Mouse (Mus musculus) forebrain, embryonic 12.5 days (tissue): ENCODE results near the gene Olfr1393. TPM values are rescaled to one million over a fixed set of nuclear protein-coding genes. Genes with fewer than 3 reads are reported as not detected.

ENCODE experiments used
- ATAC-seq: fragments of 200-750 bp; cut with Nextera tagmentation; 2 replicates; pipeline ENCODE4 v1.8.0; 2017; ENCODE audit warnings: moderate TSS enrichment; ENCODE audit not compliant: low FRiP score
- H3K27ac ChIP-seq: fragments of 300-500 bp; sonication (generic); 2 replicates; pipeline ENCODE4 v1.5.1; 2016; ENCODE audit warnings: mild to moderate bottlenecking
- H3K27me3 ChIP-seq: fragments of 300-500 bp; sonication (generic); 2 replicates; pipeline ENCODE4 v1.6.1; 2016; ENCODE audit warnings: mild to moderate bottlenecking
- H3K36me3 ChIP-seq: fragments of 300-500 bp; sonication (generic); replicated peaks from 2 replicates; pipeline ENCODE4 v1.6.1; 2016; ENCODE audit warnings: mild to moderate bottlenecking
- H3K4me1 ChIP-seq: fragments of 300-500 bp; sonication (generic); 2 replicates; pipeline ENCODE4 v1.6.1; 2016
- H3K4me2 ChIP-seq: fragments of 300-500 bp; sonication (generic); 2 replicates; pipeline ENCODE4 v1.6.1; 2016; ENCODE audit warnings: mild to moderate bottlenecking, moderate library complexity
- H3K4me3 ChIP-seq: fragments of 300-500 bp; sonication (generic); replicated peaks from 2 replicates; pipeline ENCODE4 v1.5.1; 2016; ENCODE audit warnings: mild to moderate bottlenecking
- H3K9ac ChIP-seq: fragments of 300-500 bp; sonication (generic); 2 replicates; pipeline ENCODE4 v1.6.1; 2016; ENCODE audit warnings: mild to moderate bottlenecking
- H3K9me3 ChIP-seq: fragments of 300-500 bp; sonication (generic); 2 replicates; pipeline ENCODE4 v1.6.1; 2016
- WGBS: fragments of 180-500 bp; shearing (Covaris S2); methylation state at CpG from one replicate; pipeline ENCODE4 v1.1.7; 2016; 5-methylcytosine and 5-hydroxymethylcytosine counted together
- polyA plus RNA-seq: library from polyadenylated mRNA; unstranded; fragments of >200 nt; fragmentation: Nextera tagmentation; extraction: Ambion mirVana; gene quantifications from 2 replicates; pipeline ENCODE4 v1.2.1, GENCODE M21; 2016

The Olfr1393 gene
- polyA plus RNA-seq, 1 experiment from 2014 or later, result 0.18 TPM

DNA sequence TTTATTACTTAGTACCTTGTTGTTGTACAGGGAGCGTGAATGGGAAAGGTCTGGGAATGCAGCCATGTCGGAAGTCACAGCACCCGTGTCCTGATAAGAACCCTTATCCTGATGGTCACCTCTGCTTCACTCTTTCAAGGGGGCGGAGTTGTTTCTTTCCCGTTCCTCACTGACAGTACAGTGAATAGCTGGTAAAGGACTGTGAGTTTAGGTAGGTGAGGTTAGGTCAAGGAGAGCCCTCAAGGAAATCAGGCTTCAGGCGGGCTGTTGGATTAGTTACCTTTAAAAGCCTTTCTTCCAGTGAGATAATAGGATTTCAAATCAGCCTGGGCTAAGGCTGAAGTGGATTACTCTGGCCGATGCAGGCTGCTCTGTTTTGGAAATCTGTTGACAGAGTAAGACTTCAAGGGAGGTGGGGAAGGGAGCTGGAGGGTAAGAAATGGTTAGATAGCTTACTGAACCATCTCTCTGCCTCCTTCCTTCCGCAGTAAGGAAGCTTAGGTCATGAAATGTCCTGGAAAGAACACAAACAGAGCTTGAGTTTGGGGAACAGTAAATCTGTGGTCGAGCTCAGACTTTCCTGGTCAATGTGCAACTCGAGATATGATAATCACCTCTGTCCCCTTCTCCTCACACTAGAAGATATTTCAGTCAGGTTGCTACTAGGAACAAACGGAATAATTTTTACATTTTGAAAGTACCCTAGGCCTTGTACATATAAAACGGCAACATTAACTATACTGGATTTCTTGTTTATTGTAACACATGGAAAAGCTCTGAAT lies 32.3 kb upstream of the Olfr1393 start:
- Histone ChIP-seq H3K4me3 (no peak overlapping the region), H3K36me3 (no peaks in the 10 kb centered on the region), H3K27me3 (no peaks in the 10 kb centered on the region), H3K4me1 (peaks cover 42% of the 10 kb centered on the region), H3K4me2 (peak overlapping the region; percentile 60), H3K27ac (no peak overlapping the region), H3K9ac (no peak overlapping the region), H3K9me3 (no peaks in the 10 kb centered on the region)
- WGBS, result 24% methylated on average over 12 of the region's 12 CpGs
- ATAC-seq, result no peak

DNA sequence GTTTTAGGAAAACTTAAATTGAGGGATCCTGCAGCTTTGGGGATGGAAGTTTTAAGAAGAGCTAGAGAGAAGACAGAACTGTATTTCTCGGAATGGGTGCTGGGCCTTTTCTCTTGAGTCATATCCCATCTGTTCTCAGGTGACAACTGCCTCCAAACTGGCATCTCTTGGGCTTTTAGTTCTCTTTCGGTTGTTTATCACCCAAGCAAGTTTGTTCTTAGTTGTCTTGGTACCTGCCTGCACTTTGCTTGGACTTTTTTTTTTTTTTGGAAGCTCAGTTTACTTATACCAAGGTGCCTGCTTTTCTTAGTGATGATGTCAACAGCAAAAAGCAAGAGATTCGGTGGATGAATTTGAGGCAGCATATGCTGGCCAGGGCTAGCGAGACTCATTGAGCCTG lies 31.6 kb upstream of the Olfr1393 start:
- Histone ChIP-seq H3K27ac (no peak overlapping the region), H3K4me3 (no peak overlapping the region), H3K9me3 (no peaks in the 10 kb centered on the region), H3K4me1 (peaks cover 49% of the 10 kb centered on the region), H3K36me3 (no peaks in the 10 kb centered on the region), H3K27me3 (no peaks in the 10 kb centered on the region), H3K9ac (no peak overlapping the region; the same call in 1 of the 2 replicates), H3K4me2 (no peak overlapping the region)
- no peak for ATAC-seq
- 89% methylated on average over 4 of the region's 4 CpGs for WGBS

DNA sequence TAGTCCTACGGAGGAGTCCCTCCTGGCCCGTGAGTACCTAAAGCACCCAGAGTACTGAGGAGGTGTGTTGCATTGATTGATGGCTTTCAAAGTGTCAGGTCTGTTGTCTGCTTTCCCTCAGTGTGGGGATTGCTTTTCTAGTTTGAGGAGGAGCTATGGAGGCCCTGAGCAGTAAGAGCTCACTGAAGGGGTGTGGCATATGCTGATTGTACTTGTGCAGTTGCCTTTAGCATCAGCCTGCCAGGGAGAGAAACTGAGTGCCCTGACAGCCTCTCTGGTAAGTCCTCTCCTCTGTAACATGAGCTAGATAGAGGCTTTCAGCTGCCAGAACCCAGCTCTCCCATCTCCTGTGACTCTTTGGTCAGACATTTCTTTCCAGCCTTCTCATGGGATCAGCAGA lies 30.8 kb upstream of the Olfr1393 start:
- Histone ChIP-seq H3K4me2 (no peak overlapping the region), H3K4me3 (no peak overlapping the region), H3K4me1 (peaks cover 56% of the 10 kb centered on the region), H3K27me3 (no peaks in the 10 kb centered on the region), H3K9me3 (no peaks in the 10 kb centered on the region), H3K9ac (no peak overlapping the region; the same call in 1 of the 2 replicates), H3K36me3 (no peaks in the 10 kb centered on the region), H3K27ac (no peak overlapping the region)
- ATAC-seq, result no peak
- 86% methylated on average over 2 of the region's 2 CpGs for WGBS

DNA sequence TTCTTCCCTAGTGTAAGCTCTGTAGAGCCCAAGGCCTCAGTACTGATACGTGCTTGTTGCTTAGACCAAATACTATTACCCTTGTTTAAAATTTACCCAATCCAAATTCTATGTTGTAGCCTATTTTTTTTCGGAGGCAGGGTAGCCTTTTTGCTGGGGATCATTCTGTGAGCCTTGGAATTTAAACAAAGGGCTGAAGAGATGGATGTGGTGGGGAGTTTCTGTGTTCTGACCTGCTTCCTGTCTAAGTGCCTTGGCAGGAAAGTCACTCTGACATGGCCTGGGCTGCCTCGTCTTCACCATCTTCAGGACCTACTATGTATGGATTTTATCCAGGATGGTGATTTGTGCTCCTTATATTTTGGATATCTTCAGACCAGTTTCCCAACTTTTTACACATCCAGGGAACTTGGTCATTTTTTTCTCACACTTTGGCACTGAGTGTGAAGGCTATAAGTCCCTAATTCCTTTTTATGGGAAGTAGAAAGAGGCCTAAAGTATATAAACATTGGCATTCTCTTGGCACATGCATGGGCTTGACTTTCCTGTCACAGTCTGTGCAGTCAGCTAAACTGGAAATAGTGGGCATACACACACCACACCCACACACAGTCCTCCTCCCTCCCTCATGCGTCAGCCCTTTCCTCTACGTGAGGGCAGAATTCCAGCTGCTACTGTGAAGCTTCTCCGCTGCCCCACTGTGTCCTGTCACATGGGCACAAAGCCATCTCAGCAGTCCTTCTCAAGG lies 29.7 kb upstream of the Olfr1393 start:
- Histone ChIP-seq H3K27ac (no peak overlapping the region), H3K4me1 (peaks cover 51% of the 10 kb centered on the region), H3K4me2 (no peak overlapping the region), H3K36me3 (peaks cover 2% of the 10 kb centered on the region), H3K27me3 (no peaks in the 10 kb centered on the region), H3K9ac (no peak overlapping the region), H3K4me3 (no peak overlapping the region), H3K9me3 (no peaks in the 10 kb centered on the region)
- WGBS, result 58% methylated on average over 6 of the region's 6 CpGs
- no peak for ATAC-seq

DNA sequence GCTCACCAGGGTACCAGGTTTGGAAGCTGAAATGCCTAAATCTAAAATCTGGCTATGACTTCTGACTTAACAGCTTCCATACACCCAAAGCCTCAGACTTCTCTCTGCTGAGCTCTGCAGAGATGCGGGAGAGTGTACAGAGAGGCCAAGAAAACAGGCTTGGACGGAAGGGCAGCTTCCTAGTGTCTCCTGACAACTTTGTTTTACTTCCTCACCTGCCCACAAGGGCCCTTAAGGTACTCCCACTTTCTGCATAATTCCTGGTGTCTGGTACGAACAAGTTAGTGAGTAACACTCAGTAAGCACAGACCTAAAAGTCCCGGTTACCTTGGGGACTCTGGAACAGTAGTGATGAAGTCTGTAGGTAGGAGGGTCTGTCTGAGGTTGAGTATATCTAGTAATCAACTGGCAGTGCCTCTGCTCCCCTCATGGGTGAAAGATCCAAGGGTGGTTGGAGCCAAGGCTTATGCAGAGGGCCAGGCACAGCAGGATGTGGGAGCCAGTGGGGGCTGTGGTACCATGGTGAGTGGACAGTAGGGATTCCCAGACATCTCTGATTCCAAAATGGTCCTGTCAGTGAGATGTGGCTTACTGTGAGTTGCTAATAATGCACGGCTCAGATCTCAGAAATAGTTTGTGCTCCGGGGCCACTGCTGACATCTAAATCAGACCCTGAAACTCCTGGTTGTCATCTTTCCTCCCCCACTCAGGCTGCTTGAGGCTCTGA lies 29.0 kb upstream of the Olfr1393 start:
- H3K9ac ChIP-seq, result no peak overlapping the region
- H3K36me3 ChIP-seq, result peaks cover 9% of the 10 kb centered on the region
- H3K4me1 ChIP-seq, result peaks cover 51% of the 10 kb centered on the region
- no peaks in the 10 kb centered on the region for H3K27me3 ChIP-seq
- 0 out of 2 replicates have a peak overlapping the region, but pooled peaks have one; percentile 29 for H3K4me2 ChIP-seq
- no peak for ATAC-seq
- no peak overlapping the region for H3K27ac ChIP-seq
- WGBS, result 73% methylated on average over 6 of the region's 6 CpGs
- no peak overlapping the region for H3K4me3 ChIP-seq
- H3K9me3 ChIP-seq, result no peaks in the 10 kb centered on the region

GRCm38 (mm10) chr11:49249811-49250421 lies 28.2 kb upstream of the Olfr1393 start:
- H3K9me3 ChIP-seq, result no peaks in the 10 kb centered on the region
- H3K36me3 ChIP-seq, result peaks cover 16% of the 10 kb centered on the region
- WGBS, result 29% methylated on average over 10 of the region's 10 CpGs
- no peaks in the 10 kb centered on the region for H3K27me3 ChIP-seq
- peak overlapping the region; percentile 80 for H3K9ac ChIP-seq
- H3K4me3 ChIP-seq, result peak overlapping the region; percentile 59
- peak overlapping the region; percentile 82 for H3K4me2 ChIP-seq
- H3K27ac ChIP-seq, result peak overlapping the region; percentile 76
- no peak; the same call in 1 of the 2 replicates for ATAC-seq
- peaks cover 46% of the 10 kb centered on the region for H3K4me1 ChIP-seq

GRCm38 (mm10) chr11:49250422-49251379 lies 27.4 kb upstream of the Olfr1393 start:
- Histone ChIP-seq H3K27me3 (no peaks in the 10 kb centered on the region), H3K27ac (peak overlapping the region; percentile 76), H3K9me3 (no peaks in the 10 kb centered on the region), H3K9ac (peak overlapping the region; percentile 80), H3K36me3 (peaks cover 17% of the 10 kb centered on the region), H3K4me1 (peaks cover 38% of the 10 kb centered on the region), H3K4me3 (peak overlapping the region; percentile 59), H3K4me2 (peak overlapping the region; percentile 82)
- peak; percentile 92 for ATAC-seq
- WGBS, result 3% methylated on average over 45 of the region's 45 CpGs

DNA sequence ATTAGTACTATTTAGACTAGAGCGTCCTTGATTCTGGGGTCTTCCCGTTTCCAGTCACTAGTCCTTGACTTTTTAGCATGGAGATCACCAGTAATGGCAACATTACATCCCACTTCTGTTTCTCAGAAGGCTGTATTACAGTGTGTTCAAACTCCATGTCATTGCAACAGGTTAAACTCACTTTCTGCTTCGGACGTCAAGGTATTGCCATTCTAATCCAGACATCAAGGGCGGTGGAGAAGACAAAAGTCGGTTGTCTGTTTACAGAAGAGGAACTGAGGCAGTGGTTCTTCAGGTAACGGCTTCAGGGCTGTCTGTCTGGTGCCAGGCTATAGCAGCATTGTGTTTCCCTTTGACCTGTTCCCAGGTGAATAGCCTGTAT lies 26.7 kb upstream of the Olfr1393 start:
- Histone ChIP-seq H3K27ac (no peak overlapping the region), H3K27me3 (no peaks in the 10 kb centered on the region), H3K9ac (peak overlapping the region; percentile 80; the same call in 1 of the 2 replicates), H3K9me3 (no peaks in the 10 kb centered on the region), H3K4me3 (peak overlapping the region; percentile 59), H3K36me3 (peaks cover 17% of the 10 kb centered on the region), H3K4me1 (peaks cover 34% of the 10 kb centered on the region), H3K4me2 (peak overlapping the region; percentile 82)
- no peak for ATAC-seq
- 76% methylated on average over 7 of the region's 7 CpGs for WGBS

GRCm38 (mm10) chr11:49252048-49252447 lies 26.1 kb upstream of the Olfr1393 start:
- ATAC-seq, result no peak
- Histone ChIP-seq H3K27me3 (no peaks in the 10 kb centered on the region), H3K4me3 (no peak overlapping the region), H3K9me3 (no peaks in the 10 kb centered on the region), H3K27ac (no peak overlapping the region), H3K9ac (no peak overlapping the region), H3K36me3 (peaks cover 17% of the 10 kb centered on the region), H3K4me1 (peaks cover 34% of the 10 kb centered on the region), H3K4me2 (no peak overlapping the region)
- WGBS, result 91% methylated on average over 5 of the region's 5 CpGs

DNA sequence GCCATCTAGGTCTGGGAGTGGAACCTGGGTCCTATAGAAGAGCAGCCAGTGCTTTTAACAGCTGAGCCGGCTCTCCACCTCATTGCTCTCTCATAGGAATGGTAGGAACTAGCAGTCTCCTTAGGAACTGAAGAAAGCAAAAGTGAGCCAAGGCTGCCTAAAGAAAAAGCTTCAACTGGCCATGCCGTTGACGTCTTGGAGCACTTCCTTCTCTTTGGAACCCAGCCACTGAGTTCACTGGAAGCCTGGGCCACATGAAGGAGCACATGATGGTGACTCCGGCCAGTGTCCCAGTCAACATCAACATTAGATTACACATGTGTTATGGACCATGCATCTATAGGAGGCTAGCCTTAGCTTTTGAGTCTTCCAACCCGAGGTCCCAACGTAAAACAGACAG lies 25.1 kb upstream of the Olfr1393 start:
- no peak for ATAC-seq
- no peak overlapping the region for H3K4me3 ChIP-seq
- no peak overlapping the region for H3K9ac ChIP-seq
- peaks cover 17% of the 10 kb centered on the region for H3K36me3 ChIP-seq
- no peak overlapping the region for H3K4me2 ChIP-seq
- H3K4me1 ChIP-seq, result peaks cover 34% of the 10 kb centered on the region
- H3K9me3 ChIP-seq, result no peaks in the 10 kb centered on the region
- H3K27ac ChIP-seq, result no peak overlapping the region
- WGBS, result 99% methylated on average over 6 of the region's 6 CpGs
- H3K27me3 ChIP-seq, result no peaks in the 10 kb centered on the region

GRCm38 (mm10) chr11:49259296-49259695 lies 18.8 kb upstream of the Olfr1393 start:
- ATAC-seq, result no peak
- no peak overlapping the region for H3K4me2 ChIP-seq
- 94% methylated on average over 2 of the region's 2 CpGs for WGBS
- no peaks in the 10 kb centered on the region for H3K27me3 ChIP-seq
- no peak overlapping the region for H3K27ac ChIP-seq
- no peak overlapping the region for H3K9ac ChIP-seq
- peaks cover 41% of the 10 kb centered on the region for H3K36me3 ChIP-seq
- no peaks in the 10 kb centered on the region for H3K4me1 ChIP-seq
- H3K9me3 ChIP-seq, result no peaks in the 10 kb centered on the region
- no peak overlapping the region for H3K4me3 ChIP-seq
